Mouse (Mus musculus): ENCODE data around the gene Dctn1.

The Dctn1 gene

DNA sequence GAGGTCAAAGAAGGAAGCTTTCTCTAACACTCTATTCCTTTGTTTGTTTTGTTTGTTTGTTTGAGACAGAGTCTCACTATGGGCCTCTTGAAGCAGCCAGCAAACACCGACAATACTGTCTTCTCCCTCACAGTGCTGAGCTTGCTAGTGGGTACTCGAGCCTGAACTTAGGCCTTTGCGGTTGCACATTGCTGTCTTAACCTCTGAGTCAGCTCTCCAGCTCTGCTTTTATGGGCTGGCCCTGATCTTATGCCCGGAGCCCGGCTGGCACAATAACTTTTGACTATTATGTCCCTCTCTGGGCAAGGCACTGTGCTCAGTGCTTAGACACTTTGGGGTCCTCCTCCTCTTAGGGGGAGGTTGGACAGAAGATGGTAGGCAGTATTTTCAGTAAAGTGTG, 4.2 kb downstream of the Dctn1 start:
- DNase-seq (ENCODE audit: low read depth, low spot score) = no peak

DNA sequence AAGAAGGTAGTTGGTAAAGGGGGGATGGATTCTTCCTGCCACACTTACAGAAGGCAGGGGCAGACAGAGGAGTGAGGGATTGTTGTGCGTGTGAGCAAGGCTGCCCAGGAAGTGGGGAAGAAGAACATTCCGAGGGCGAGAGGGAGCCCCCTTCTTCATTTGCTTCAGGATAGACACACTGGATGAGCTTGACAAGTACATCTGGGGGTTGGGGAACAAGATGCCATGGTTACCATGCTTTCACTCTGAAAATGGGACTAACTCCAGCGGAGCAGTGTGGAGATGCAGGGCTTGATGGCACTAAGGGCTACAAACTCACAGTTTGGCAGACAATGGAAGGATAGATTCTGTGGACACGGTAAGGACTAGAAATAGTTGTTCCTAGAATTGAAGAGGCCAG, 5.3 kb downstream of the Dctn1 start:
- DNase-seq (ENCODE audit: low read depth, low spot score) = no peak

DNA sequence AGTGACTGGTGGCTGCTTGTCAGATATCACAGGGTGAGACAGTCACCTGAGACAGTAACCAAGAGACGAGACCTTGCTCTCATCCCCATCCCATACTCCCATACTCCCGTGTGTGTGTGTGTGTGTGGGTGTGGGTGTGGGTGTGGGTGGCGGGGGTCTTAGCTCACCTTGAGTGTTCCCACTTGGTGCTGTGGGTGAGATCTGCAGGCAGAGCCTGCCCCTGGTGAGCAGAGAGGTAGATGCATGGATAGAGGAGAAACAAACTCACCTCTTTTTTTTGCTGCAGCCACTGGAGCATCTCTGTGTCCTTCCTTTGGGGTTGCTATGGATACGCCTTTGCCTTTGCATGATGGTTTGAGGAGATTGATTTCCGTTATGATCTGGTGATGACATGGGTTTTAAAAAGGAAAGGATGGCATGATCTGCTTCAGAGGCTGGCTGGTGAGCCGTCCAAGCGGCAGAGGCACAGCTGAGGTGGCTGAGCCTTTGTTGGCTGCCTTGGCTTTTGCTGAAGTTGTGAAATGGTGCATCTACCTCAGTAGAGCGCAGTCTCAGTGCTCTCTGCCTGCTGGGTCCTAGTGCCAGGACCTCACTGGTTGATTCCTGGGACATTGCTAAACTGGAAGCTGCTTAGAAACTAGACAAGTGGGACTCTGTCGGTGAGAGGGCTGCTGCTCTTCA, 6.7 kb downstream of the Dctn1 start:
- no peak for DNase-seq (ENCODE audit: low read depth, low spot score)

DNA sequence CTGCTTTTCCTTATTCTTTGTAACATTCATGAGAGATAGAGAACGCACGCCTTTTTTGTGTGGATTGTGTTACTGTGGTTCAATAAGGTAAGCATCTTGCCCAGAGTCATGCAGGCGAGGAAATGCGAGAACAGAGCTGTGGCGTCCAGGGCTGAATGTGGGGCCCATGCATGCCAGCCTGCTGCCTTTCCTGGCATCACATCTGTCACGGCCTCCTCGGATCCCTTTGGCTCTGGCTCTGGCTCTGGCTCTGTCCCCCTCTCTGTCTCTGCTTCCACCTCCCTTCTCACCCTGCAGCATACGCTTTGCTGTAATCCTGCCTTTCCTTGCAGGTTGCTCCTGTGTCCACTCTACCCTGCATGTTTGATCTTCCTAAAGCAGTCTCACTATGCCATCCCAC, 10.3 kb downstream of the Dctn1 start:
- DNase-seq (ENCODE audit: low read depth, low spot score) = no peak

DNA sequence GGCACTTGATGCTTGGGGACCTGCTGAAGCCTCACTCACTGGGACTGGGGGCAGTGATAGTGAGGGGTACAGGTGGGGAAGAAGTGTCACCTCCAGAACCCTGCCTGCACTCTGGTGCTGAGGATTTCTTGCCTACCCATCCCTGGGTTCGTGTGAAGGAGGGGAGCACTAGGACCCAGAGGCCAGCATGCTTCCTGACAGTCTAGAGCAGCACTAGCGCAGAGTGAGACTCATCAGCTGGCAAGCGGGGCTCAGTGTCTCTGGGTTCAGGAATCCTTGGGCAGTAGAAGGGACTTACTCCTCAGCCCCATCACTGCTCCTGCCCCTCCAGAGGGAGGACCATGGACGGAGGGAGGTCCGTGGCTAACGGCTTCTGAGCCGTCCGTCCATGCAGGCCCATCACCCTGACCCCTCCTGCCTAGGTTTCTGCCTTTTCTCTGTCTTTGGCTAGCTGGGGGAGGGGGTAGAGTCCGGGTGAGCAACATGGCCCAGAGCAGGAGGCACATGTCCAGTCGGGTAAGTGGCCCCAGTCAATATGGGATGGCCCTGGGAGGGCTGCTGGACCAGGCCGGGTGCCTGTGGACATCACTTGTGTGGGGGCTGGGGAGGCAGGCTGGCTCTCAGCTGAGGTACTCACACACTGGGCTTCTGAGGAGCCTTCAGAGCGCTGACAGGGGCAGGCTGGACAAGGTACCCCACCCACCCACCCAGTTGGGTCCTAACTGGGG, 13.8 kb downstream of the Dctn1 start:
- DNase-seq (ENCODE audit: low read depth, low spot score) = no peak

DNA sequence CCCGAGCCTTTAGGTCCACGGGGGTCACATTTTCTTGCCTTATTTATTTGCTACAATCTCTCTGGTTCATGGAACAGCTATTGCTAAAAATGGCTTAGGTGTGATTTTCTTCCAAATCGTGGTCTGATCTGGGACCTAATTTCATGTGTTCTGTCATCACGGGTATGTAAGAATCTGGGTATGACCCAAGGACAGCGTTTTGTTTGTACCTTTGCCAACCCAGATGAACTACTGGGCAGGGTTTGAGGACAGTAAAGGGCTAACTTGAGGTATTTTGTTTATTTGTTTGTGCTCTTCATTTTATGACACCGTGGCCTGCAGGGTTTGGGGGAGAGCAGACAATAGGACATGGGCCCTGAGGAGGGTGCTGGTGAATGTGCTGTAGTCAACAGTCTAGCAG, 14.9 kb downstream of the Dctn1 start:
- DNase-seq (ENCODE audit: low read depth, low spot score) = no peak

DNA sequence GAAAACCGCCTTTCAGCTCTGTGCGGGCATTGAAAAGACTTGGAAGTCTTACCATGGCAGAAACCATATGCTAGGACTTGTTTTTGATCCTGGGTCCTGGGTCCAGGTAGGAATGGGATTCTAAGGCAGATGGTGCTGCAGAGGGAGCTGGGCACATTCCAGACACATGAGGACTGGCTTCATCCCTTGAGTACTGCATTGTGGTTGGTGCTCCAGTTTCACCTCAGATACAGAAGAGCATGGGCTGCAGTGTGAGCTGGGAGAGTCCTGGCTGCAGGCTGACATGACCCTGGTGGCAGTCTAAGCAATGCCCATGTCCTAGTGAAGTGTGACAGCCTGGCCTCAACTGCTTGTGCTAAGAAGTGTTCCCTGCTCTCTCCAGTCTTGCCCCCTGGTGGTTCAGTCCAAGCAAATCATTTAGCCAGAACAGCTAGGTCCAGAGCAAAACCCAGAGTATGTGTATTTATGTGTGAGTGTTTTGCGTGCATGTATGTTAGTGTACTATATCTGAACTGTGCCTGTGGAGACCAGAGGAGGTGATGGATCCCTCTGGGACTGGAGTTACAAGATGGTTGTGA, 19.2 kb downstream of the Dctn1 start:
- DNase-seq (ENCODE audit: low read depth, low spot score) = no peak

DNA sequence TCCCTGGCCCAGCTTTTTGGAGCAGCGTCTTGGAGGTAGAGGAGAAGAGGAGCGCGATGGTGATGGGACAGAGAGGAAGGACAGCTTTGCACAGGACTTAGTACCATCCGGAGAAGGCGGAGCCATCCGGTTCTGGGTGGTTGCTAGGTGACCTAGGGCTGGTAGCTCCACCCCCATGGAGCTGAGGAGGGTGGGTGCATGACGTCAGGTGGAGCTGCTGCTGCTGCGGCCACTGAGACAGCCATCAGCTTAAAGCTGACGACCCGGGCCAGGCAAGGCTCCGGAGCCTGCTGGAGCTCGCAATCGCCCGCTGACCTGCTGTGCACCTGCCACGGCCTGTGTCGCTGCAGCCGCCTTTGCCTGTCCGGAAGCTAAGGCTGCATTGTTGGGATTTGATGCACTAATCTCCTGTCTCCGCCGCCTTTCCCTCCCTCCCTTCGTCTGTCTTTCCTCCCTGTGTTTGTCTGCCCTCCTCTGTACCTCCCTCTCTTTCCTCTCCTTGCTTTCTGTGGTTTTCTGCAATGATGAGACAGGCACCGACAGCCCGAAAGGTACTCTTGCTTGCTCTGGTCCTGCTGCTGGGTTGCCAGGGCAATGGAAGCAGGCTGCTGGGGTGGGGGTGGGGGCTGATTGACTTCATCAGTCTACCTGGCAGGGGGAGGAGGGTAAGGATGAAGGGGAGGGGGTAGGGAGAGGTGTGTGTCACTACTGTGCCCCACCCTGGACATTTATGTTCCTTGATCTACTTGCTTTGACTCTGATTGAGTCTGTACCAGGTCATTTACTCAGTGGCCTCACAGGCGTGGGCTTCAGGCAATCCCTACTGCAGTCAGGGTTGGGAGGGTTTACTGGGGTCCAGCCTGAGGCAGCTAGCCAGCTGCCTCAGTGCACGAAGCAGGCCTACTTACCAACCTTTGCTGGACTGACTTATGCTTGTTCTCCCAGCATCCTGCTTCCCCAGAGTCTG, 20.5 kb downstream of the Dctn1 start:
- DNase-seq (ENCODE audit: low read depth, low spot score) = peak; percentile 63

DNA sequence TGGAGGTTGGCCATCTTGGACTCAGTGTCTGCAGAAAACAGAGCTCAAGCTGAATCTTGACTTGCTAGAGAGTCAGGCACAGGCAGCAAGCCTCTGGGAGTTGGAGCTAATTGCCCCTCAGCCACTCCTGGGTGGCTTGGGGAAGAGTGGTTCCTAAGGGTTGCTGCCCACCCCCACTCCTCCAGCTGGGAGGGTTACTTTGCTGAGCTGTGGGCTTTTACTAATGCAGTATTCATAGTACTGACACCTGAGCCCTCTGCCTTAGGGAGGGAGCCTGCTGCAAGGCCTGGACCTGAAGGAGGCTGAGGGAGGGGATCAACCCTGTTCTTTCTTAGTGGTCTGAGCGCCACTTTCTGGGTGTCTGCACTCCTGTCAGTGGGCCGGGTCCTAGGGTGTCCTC, 21.2 kb downstream of the Dctn1 start:
- DNase-seq (ENCODE audit: low read depth, low spot score) = no peak

DNA sequence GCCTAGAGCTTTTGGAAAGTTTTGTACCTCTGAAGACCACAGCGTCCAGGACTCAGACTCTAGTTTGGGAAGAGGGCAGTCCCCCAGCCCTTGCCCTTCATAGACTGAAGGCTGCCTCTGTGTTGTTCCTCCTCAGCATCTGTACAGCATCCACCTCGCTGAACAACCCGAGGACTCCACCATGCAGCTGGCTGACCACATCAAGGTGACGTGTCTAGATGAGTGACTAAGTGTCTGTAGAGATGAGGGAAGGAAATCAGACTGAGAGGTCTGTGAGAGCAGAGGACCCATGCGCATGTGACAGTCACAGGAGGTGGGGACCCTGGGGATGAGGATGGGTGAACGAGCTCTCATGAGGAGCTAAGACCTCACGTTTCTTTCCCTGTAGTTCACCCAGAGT, 27.9 kb downstream of the Dctn1 start:
- no peak for DNase-seq (ENCODE audit: low read depth, low spot score)

DNA sequence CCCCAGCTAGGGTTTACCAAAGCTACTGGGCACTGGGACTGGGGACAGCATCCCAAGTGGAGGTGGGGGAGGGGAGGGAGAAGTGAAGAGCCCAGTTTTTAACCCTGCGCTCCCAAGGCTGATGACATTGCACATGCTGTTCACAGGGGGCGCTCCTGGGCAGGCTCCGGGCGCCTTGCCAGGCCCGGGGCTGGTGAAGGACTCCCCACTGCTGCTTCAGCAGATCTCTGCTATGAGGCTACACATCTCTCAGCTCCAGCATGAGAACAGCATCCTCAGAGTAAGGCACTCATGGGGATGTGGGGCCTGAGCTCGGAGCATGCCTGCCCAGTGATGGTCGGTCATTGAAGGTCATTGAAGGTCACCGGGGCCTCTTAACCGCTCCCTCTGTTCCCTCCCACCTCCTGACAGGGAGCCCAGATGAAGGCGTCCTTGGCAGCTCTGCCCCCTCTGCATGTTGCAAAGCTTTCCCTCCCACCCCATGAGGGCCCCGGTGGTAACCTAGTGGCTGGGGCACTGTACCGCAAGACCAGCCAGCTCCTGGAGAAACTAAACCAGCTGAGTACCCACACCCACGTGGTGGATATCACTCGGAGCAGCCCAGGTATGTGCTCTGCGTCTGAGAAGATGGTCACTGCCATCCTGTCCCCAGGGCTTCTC, 31.8 kb downstream of the Dctn1 start:
- DNase-seq (ENCODE audit: low read depth, low spot score) = no peak

DNA sequence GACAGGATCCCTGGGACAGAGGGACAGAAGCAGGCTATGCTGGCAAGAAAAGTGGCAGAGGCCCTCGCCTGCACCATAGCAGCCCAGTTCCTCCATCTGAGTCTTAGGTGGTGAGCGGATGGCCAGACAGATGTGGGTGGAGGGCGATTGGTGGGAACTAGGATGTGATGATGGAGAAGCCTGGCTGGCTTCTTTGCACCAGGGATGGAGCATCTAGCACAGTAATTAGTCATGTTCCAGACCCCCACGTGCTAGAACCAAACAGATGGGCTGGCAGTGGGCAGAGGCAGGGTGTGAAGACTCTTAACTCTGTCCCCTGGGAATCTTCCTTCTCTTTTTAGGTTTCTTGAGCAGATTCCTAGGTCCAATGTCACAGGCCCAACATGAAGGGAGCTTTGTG, 37.6 kb downstream of the Dctn1 start:
- DNase-seq (ENCODE audit: low read depth, low spot score) = no peak

DNA sequence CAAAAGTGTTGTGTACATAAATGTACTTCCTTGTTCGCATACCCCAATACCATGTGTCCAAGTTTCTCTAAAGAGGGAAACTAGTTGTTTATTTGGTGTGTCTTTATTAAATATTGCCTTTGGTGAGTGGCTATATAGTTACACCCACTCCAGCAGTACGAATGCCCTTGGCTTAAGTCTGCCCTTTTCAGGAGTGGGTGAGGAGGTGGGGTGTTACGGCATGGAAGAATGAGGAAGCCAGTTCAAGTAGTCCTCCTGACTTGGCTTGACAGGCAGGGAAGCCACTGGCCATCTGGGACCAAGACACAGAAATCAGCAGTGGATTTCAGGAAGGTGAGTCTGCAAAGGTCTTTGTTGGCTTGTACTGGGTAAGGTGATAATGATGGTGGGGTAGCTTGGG, 40.1 kb downstream of the Dctn1 start:
- no peak for DNase-seq (ENCODE audit: low read depth, low spot score)

DNA sequence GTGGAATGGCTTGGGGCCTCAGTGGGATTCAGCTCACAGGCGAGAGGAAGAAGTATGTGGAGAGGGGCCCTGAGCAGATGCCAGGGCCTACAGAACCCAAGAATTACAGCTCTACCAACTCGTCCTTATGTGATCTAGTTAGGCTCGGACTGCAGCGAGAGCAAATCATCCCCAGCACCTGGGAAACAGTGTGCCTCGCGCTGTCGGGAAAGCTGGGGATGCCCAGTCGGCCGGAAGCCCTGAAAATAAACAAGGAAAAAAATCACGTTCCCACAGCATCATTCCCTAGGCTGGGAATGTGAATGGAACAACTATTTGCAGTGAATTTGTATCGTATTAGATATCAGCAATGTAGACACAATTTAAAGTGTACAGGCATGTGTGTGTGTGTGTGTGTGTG, 40.6 kb downstream of the Dctn1 start:
- no peak for DNase-seq (ENCODE audit: low read depth, low spot score)

DNA sequence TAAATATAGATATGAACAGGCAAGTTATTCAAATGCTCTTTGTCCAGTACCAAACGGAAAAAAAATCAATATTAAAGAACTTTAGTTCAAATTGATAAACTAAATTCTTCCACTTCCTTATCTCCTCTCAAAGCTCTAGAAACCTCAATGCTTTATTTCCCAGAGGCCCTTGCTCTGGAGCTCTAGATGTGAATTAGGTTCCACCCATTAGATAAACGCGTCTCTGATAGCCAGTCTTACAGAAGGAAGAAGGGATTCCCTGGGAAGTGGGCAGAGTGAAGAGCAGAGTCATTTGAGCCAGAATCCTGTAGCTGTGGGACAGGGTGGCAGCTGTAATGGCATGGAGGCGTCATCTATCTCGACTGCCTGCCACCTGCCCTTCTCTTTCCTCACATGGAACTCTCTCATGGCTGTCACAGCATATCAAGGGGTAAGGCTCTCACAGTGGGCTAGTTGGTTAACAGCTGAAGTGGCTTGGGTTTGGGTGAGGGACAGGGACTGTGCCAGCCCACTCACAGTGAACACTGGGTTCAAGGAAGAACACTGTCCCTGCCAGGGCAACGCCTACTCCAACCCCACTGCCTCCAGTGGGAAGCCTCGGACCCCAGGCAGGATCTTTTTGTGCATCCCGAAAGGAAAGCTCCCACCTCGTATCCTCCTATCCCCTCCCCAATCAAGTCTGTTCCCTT, 41.8 kb downstream of the Dctn1 start:
- no peak for DNase-seq (ENCODE audit: low read depth, low spot score)

DNA sequence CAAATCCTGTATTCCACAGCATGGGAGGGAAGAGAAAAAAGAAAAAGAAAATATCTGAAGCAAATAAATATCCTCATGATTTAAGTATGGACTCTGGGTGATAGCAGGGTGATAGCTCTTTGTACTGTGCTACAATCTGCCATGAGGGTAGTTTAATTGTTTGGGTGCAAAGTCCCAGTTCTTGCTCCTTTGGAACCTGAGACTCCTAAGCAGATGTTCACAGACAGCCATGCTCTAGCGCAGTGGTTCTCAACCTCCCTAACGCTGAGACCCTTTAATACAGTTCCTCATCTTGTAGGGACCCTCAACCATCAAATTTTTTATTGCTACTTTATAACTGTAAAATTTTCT, 42.3 kb downstream of the Dctn1 start:
- no peak for DNase-seq (ENCODE audit: low read depth, low spot score)

DNA sequence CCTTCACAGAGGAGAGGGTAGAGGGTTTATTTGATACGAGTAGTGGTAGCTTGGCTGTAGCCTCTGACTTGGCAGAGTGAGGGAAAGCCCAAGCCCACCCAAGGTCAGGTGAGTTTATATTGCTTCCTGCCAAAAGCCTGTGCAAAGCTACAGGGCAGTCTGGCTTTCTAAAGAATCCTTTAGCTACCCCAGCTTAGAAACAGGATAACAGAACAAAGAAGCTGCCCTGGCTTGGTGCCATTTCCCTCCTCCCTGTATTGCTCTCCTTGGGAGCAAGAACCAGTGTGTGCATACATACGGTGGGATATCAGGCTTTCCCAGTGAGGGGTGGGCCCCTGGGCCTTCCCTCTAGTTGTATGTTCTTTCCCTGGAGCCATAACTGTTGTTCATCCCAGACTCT, 44.8 kb downstream of the Dctn1 start:
- no peak for DNase-seq (ENCODE audit: low read depth, low spot score)

DNA sequence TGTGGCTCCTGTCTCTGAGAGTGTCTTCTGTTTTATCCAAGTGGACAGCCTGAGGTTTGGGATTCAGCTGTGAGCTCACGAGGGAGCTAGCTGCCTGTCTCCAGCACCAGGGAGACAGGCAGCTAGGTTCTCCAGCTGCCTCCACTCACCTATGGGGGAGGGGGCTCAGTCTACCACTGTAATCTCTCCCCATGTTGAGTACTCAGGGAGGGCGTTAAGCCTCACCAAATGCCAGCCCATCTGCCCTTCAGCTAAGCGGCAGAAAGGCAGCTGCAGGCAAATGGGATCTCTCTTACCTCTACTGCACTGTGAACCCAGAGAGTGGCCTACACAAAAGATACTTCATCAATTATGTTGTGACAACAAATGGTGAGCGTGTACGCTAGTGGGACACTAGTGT, 45.8 kb downstream of the Dctn1 start:
- DNase-seq (ENCODE audit: low read depth, low spot score) = no peak

DNA sequence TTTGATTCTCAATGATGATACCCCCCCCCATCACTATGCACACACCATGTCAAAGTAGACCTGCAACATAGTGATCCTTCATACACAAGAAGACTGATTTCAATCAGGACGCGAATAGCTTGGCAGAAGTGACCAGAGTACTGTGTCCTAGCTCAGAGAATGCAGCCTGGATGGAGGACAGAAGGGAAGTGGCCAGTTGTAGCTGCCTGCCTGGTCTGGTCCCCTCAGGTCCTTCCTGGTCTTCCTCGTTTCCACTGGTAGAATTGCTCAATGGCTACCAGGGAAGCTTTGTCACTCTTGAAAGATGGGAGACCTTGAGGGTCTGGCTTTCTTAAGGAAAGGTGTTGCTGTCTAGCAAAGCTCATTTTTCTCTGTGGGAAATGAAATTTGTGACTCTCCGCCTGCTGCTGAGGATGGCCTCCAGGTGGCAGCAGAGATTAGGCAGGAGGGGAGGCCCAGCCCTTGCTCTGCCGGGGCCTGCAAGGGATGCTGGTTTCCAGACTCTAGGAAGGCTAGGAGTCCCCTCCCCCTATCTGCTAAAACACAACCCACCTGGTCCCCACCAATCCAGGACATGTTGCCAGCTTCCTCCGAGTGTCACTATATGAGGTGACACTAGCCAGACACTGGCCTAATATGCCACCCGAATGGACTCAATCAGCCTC, 49.4 kb downstream of the Dctn1 start:
- DNase-seq (ENCODE audit: low read depth, low spot score) = peak; percentile 83

DNA sequence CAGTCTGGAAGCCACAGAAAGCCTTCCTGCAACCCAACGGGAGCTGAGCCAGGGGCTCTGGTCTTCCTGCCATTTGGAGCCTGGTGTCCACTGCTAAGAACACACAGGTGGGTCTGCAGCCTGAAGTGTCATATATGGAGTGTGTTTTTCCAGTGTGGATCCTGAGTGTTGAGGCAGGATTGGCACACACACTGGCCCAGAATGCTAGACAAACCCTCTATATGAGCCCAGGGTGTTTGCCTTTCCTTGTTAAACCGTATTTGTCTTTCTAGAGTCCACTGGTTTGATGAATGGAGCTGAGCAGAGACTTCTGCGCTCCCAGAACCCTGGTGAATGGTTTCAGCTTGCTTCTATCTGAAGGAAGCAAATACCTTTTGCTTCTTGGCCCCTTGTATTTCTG, 54.1 kb downstream of the Dctn1 start, which contains the start of gene Slc4a5:
Gene Slc4a5 (plus strand): TSS at position 15 of the 400 bp plus-strand sequence.
- no peak for DNase-seq (ENCODE audit: low read depth, low spot score)
